Mouse (Mus musculus) hindbrain, embryonic 14.5 days (tissue): ENCODE measurements around the gene Jph3. TPM values are rescaled to one million over a fixed set of nuclear protein-coding genes. Genes with fewer than 3 reads are reported as not detected.

ENCODE experiments used
- ATAC-seq: fragments of 200-750 bp; cut with Nextera tagmentation; 2 replicates; pipeline ENCODE4 v1.8.0; 2017; ENCODE audit warnings: moderate number of reproducible peaks, mild to moderate bottlenecking, moderate TSS enrichment, moderate library complexity; ENCODE audit not compliant: low FRiP score
- DNase-seq: peaks from one replicate; pipeline ENCODE4 v3.0.0-alpha.2; 2015; ENCODE audit warnings: low spot score
- H3K27ac ChIP-seq: fragments of 300-500 bp; sonication (generic); 2 replicates; pipeline ENCODE4 v1.5.1; 2014; ENCODE audit warnings: mild to moderate bottlenecking, moderate library complexity
- H3K27me3 ChIP-seq: fragments of 300-500 bp; sonication (generic); 2 replicates; pipeline ENCODE4 v1.6.1; 2014; ENCODE audit warnings: mild to moderate bottlenecking, low read length, mixed read lengths; ENCODE audit not compliant: control insufficient read depth, insufficient read depth
- H3K36me3 ChIP-seq: fragments of 300-500 bp; sonication (generic); replicated peaks from 2 replicates; pipeline ENCODE4 v1.6.1; 2014; ENCODE audit not compliant: control insufficient read depth, insufficient read depth
- H3K4me1 ChIP-seq: fragments of 300-500 bp; sonication (generic); replicated peaks from 2 replicates; pipeline ENCODE4 v1.6.1; 2014; ENCODE audit warnings: antibody characterized with exemption, low read length, mixed read lengths; ENCODE audit not compliant: control insufficient read depth, insufficient read depth
- H3K4me2 ChIP-seq: fragments of 300-500 bp; sonication (generic); replicated peaks from 2 replicates; pipeline ENCODE4 v1.6.1; 2014; ENCODE audit warnings: mild to moderate bottlenecking, moderate library complexity
- H3K4me3 ChIP-seq: fragments of 300-500 bp; sonication (generic); replicated peaks from 2 replicates; pipeline ENCODE4 v1.5.1; 2014; ENCODE audit warnings: mild to moderate bottlenecking, low read length
- H3K9ac ChIP-seq: fragments of 300-500 bp; sonication (generic); 2 replicates; pipeline ENCODE4 v1.6.1; 2014
- H3K9me3 ChIP-seq: fragments of 300-500 bp; sonication (generic); 2 replicates; pipeline ENCODE4 v1.6.1; 2016; ENCODE audit warnings: low read length; ENCODE audit not compliant: control insufficient read depth
- WGBS: fragments of 180-500 bp; shearing (Covaris S2); extraction: QIAGEN DNeasy Blood & Tissue Kit; methylation state at CpG from one replicate; pipeline ENCODE4 v1.1.7; 2014; 5-methylcytosine and 5-hydroxymethylcytosine counted together
- polyA plus RNA-seq: library from polyadenylated mRNA; unstranded; fragments of >200 nt; fragmentation: Nextera tagmentation; extraction: Ambion mirVana; gene quantifications from 2 replicates; pipeline ENCODE4 v1.2.1, GENCODE M21; 2014

The Jph3 gene
- polyA plus RNA-seq, 1 experiment from 2014 or later = 93.1 TPM

- ATAC-seq (peak; percentile 55), DNase-seq (peak; percentile 67)
- peak overlapping the region; percentile 41 for H3K4me2 ChIP-seq
- H3K27ac ChIP-seq = peak overlapping the region; percentile 83
- no peaks in the 10 kb centered on the region for H3K9me3 ChIP-seq
- no peaks in the 10 kb centered on the region for H3K36me3 ChIP-seq
- H3K27me3 ChIP-seq = no peaks in the 10 kb centered on the region
- peaks cover 17% of the 10 kb centered on the region for H3K4me1 ChIP-seq
- no peak overlapping the region for H3K4me3 ChIP-seq
- peak overlapping the region; percentile 28; the same call in 1 of the 2 replicates for H3K9ac ChIP-seq
- WGBS = under 1% methylated on average over 16 of the region's 17 CpGs
Observed at GRCm38 (mm10) chr8:121697735-121698614, 31.4 kb upstream of the Jph3 start.

- peak overlapping the region; percentile 41 for H3K4me2 ChIP-seq
- H3K9ac ChIP-seq = peak overlapping the region; percentile 28; the same call in 1 of the 2 replicates
- 6% methylated on average over 9 of the region's 9 CpGs for WGBS
- DNase-seq (no peak), ATAC-seq (peak; percentile 38; the same call in 1 of the 2 replicates)
- H3K36me3 ChIP-seq = no peaks in the 10 kb centered on the region
- peak overlapping the region; percentile 83 for H3K27ac ChIP-seq
- H3K4me1 ChIP-seq = peaks cover 17% of the 10 kb centered on the region
- no peaks in the 10 kb centered on the region for H3K27me3 ChIP-seq
- no peaks in the 10 kb centered on the region for H3K9me3 ChIP-seq
- H3K4me3 ChIP-seq = no peak overlapping the region
Observed at GRCm38 (mm10) chr8:121698615-121699101, 30.8 kb upstream of the Jph3 start.

GRCm38 (mm10) chr8:121699936-121700335, 29.5 kb upstream of the Jph3 start:
- no peaks in the 10 kb centered on the region for H3K36me3 ChIP-seq
- no peak overlapping the region for H3K4me3 ChIP-seq
- no peaks in the 10 kb centered on the region for H3K9me3 ChIP-seq
- DNase-seq (no peak), ATAC-seq (no peak)
- H3K27ac ChIP-seq = no peak overlapping the region
- peaks cover 17% of the 10 kb centered on the region for H3K4me1 ChIP-seq
- H3K9ac ChIP-seq = no peak overlapping the region
- no peaks in the 10 kb centered on the region for H3K27me3 ChIP-seq
- 87% methylated on average over 2 of the region's 2 CpGs for whole genome bisulfite sequencing
- no peak overlapping the region for H3K4me2 ChIP-seq

- no peak overlapping the region for H3K4me2 ChIP-seq
- no peak overlapping the region for H3K9ac ChIP-seq
- DNase-seq = no peak
- no peaks in the 10 kb centered on the region for H3K27me3 ChIP-seq
- H3K4me3 ChIP-seq = no peak overlapping the region
- no peaks in the 10 kb centered on the region for H3K4me1 ChIP-seq
- no peak for ATAC-seq
- H3K27ac ChIP-seq = no peak overlapping the region
- no peaks in the 10 kb centered on the region for H3K9me3 ChIP-seq
- H3K36me3 ChIP-seq = no peaks in the 10 kb centered on the region
- 80% methylated on average over 3 of the region's 3 CpGs for WGBS
Observed at GRCm38 (mm10) chr8:121705174-121705573, 24.2 kb upstream of the Jph3 start.

GRCm38 (mm10) chr8:121706956-121707355, 22.5 kb upstream of the Jph3 start:
- no peak overlapping the region for H3K4me2 ChIP-seq
- no peak overlapping the region for H3K9ac ChIP-seq
- ATAC-seq (no peak), DNase-seq (no peak)
- H3K4me3 ChIP-seq = no peak overlapping the region
- H3K4me1 ChIP-seq = no peaks in the 10 kb centered on the region
- H3K27ac ChIP-seq = no peak overlapping the region
- 87% methylated on average over 11 of the region's 11 CpGs for WGBS
- no peaks in the 10 kb centered on the region for H3K27me3 ChIP-seq
- H3K36me3 ChIP-seq = no peaks in the 10 kb centered on the region
- no peaks in the 10 kb centered on the region for H3K9me3 ChIP-seq

- H3K9ac ChIP-seq = no peak overlapping the region
- no peak overlapping the region for H3K4me3 ChIP-seq
- H3K36me3 ChIP-seq = no peaks in the 10 kb centered on the region
- H3K4me2 ChIP-seq = no peak overlapping the region
- no peak overlapping the region for H3K27ac ChIP-seq
- ATAC-seq (no peak), DNase-seq (no peak)
- H3K9me3 ChIP-seq = no peaks in the 10 kb centered on the region
- 58% methylated on average over 6 of the region's 6 CpGs for WGBS
- H3K4me1 ChIP-seq = no peaks in the 10 kb centered on the region
- H3K27me3 ChIP-seq = no peaks in the 10 kb centered on the region
Observed at GRCm38 (mm10) chr8:121708406-121708805, 21.0 kb upstream of the Jph3 start.

GRCm38 (mm10) chr8:121717502-121717901, 11.9 kb upstream of the Jph3 start:
- no peak for DNase-seq
- whole genome bisulfite sequencing = 42% methylated on average over 14 of the region's 14 CpGs
- Histone ChIP-seq H3K4me3 (no peak overlapping the region), H3K36me3 (no peaks in the 10 kb centered on the region), H3K9ac (peak overlapping the region; percentile 43; the same call in 1 of the 2 replicates), H3K27me3 (no peaks in the 10 kb centered on the region), H3K27ac (peak overlapping the region; percentile 78), H3K4me2 (peak overlapping the region; percentile 48), H3K9me3 (no peaks in the 10 kb centered on the region), H3K4me1 (peaks cover 8% of the 10 kb centered on the region; the same call in 1 of the 2 replicates)
- peak; percentile 67 for ATAC-seq

- 26% methylated on average over 12 of the region's 12 CpGs for WGBS
- DNase-seq (peak; percentile 97), ATAC-seq (peak; percentile 90)
- Histone ChIP-seq H3K27me3 (no peaks in the 10 kb centered on the region), H3K9ac (no peak overlapping the region), H3K4me2 (peak overlapping the region; percentile 48), H3K9me3 (no peaks in the 10 kb centered on the region), H3K4me3 (no peak overlapping the region), H3K27ac (peak overlapping the region; percentile 78; the same call in 1 of the 2 replicates), H3K36me3 (no peaks in the 10 kb centered on the region), H3K4me1 (peaks cover 8% of the 10 kb centered on the region; the same call in 1 of the 2 replicates)
Observed at GRCm38 (mm10) chr8:121717982-121718425, 11.4 kb upstream of the Jph3 start.

GRCm38 (mm10) chr8:121718925-121719324, 10.5 kb upstream of the Jph3 start:
- ATAC-seq = no peak
- H3K4me1 ChIP-seq = peaks cover 8% of the 10 kb centered on the region; the same call in 1 of the 2 replicates
- no peak overlapping the region for H3K4me3 ChIP-seq
- H3K9me3 ChIP-seq = no peaks in the 10 kb centered on the region
- H3K27me3 ChIP-seq = no peaks in the 10 kb centered on the region
- no peaks in the 10 kb centered on the region for H3K36me3 ChIP-seq
- H3K4me2 ChIP-seq = no peak overlapping the region
- no peak for DNase-seq
- H3K27ac ChIP-seq = no peak overlapping the region
- WGBS = 52% methylated on average over 6 of the region's 6 CpGs
- no peak overlapping the region for H3K9ac ChIP-seq
